Mouse (Mus musculus) spleen, adult 2 months (tissue): ENCODE measurements around the gene Rcan2.

Experiments used
- CTCF ChIP-seq: fragments of 200-500 bp; IDR thresholded peaks from 2 replicates; pipeline ENCODE4 v1.5.1; 2011; ENCODE audit warnings: mild to moderate bottlenecking, inconsistent platforms; ENCODE audit not compliant: insufficient read depth, insufficient read length, insufficient replicate concordance; ENCODE audit errors: extremely low read depth
- POLR2A ChIP-seq: fragments of 200-500 bp; IDR thresholded peaks from 2 replicates; pipeline ENCODE4 v1.6.1; 2011; ENCODE audit warnings: low read depth, low read length, inconsistent platforms

DNA sequence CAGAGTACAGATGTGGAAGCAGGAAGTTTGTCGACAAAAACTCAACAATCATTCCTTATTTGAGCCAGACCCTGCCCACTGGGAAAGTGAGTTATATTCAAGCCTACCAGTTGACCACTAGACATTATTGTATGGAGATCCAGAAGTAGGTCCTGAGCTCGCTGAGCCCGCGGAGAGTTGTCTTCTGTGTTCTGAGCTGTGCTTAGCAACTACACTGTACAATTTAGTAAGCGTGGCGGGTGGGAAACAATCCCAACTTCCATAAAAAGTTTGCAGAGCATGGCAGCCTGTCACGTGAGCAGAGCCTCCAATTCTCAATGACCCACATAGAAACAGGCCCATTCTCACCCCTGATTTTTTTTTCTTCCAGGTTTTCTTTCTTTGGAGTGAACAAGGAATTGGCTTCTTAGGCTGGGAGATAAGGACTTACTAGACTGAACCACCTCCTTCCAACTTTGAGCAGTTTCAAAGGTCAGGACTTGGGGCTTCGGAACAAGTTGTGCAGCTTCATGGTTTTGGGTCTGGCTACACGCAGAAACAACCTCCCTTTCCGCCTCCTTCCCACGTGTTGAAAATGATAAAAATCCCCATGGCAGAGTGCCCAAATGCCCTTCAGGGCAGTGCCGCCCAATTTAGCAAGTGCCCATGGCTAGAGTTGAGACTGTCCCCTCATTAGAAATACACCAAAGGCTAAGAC, 276.1 kb downstream of the Rcan2 start:
- TF ChIP-seq CTCF (no peak), POLR2A (no peak)
